Mouse (Mus musculus) bone marrow macrophage, adult 2 months (primary cell): ENCODE data around the gene Ube2e2. TPM values are rescaled to one million over a fixed set of nuclear protein-coding genes. Genes with fewer than 3 reads are reported as not detected.

Experiments used
- H3K27ac ChIP-seq: 2 replicates; pipeline ENCODE4 v1.5.1; 2012; ENCODE audit warnings: low read depth, low read length; ENCODE audit not compliant: insufficient read depth
- H3K4me1 ChIP-seq: 2 replicates; pipeline ENCODE4 v1.6.1; 2012; ENCODE audit warnings: low read length; ENCODE audit not compliant: control insufficient read depth, insufficient read depth
- H3K4me3 ChIP-seq: 2 replicates; pipeline ENCODE4 v1.5.1; 2012; ENCODE audit warnings: mild to moderate bottlenecking, low read length, moderate library complexity; ENCODE audit not compliant: insufficient read depth
- CTCF ChIP-seq: IDR thresholded peaks from 2 replicates; pipeline ENCODE4 v1.5.1; 2012; ENCODE audit warnings: low read depth, mild to moderate bottlenecking, low read length, moderate library complexity
- POLR2A ChIP-seq: IDR thresholded peaks from 2 replicates; pipeline ENCODE4 v1.6.1; 2012; ENCODE audit warnings: mild to moderate bottlenecking, low read depth, low read length, borderline replicate concordance
- polyA plus RNA-seq: library from polyadenylated mRNA; stranded (reverse); fragments of >200 nt; gene quantifications from 2 replicates; pipeline ENCODE4 v1.2.4, GENCODE M21; 2012; ENCODE audit not compliant: missing spikeins, insufficient read depth, insufficient read length

Ube2e2 gene
- polyA plus RNA-seq: 12.8 and 13.2 TPM in 2 replicates

GRCm38 (mm10) chr14:18893947-18894445, at the start of gene Ube2e2:
Gene Ube2e2 (minus strand): TSS chr14:18894267.
- H3K27ac ChIP-seq: no peak within 1 kb of the TSS
- H3K4me1 ChIP-seq: peaks cover 4% of the 10 kb centered on the region; the same call in 1 of the 2 replicates
- peak within 1 kb of the TSS; percentile 70 for H3K4me3 ChIP-seq
- TF ChIP-seq POLR2A (no peak), CTCF (no peak)

- TF ChIP-seq POLR2A: no peak
- no peak for TF ChIP-seq CTCF
- Histone ChIP-seq H3K27ac (peak overlapping the region; percentile 71), H3K4me3 (no peak overlapping the region), H3K4me1 (peaks cover 5% of the 10 kb centered on the region)
Observed at GRCm38 (mm10) chr14:18940068-18940467, 46.0 kb upstream of the Ube2e2 start.

GRCm38 (mm10) chr14:18903553-18903952, 9.5 kb upstream of the Ube2e2 start:
- H3K4me1 ChIP-seq: peaks cover 8% of the 10 kb centered on the region
- no peak overlapping the region for H3K4me3 ChIP-seq
- TF ChIP-seq POLR2A (no peak), CTCF (no peak)
- H3K27ac ChIP-seq: no peak overlapping the region

GRCm38 (mm10) chr14:18893121-18893946, 733 bp downstream of the Ube2e2 start:
- TF ChIP-seq POLR2A (no peak), CTCF (no peak)
- peak overlapping the region; percentile 70 for H3K4me3 ChIP-seq
- no peak overlapping the region for H3K27ac ChIP-seq
- peaks cover 4% of the 10 kb centered on the region; the same call in 1 of the 2 replicates for H3K4me1 ChIP-seq

- Histone ChIP-seq H3K4me1 (peaks cover 4% of the 10 kb centered on the region; the same call in 1 of the 2 replicates), H3K4me3 (no peak overlapping the region), H3K27ac (no peak overlapping the region)
- no peak for TF ChIP-seq CTCF
- no peak for TF ChIP-seq POLR2A
Observed at GRCm38 (mm10) chr14:18889571-18889970, 4.5 kb downstream of the Ube2e2 start.

GRCm38 (mm10) chr14:18882493-18882892, 11.6 kb downstream of the Ube2e2 start:
- TF ChIP-seq CTCF (no peak), POLR2A (no peak)
- H3K27ac ChIP-seq: no peak overlapping the region
- H3K4me3 ChIP-seq: no peak overlapping the region
- no peaks in the 10 kb centered on the region for H3K4me1 ChIP-seq

- TF ChIP-seq POLR2A: no peak
- no peak for TF ChIP-seq CTCF
- H3K4me3 ChIP-seq: no peak overlapping the region
- H3K27ac ChIP-seq: no peak overlapping the region
- H3K4me1 ChIP-seq: no peaks in the 10 kb centered on the region
Observed at GRCm38 (mm10) chr14:18870716-18871115, 23.4 kb downstream of the Ube2e2 start.

GRCm38 (mm10) chr14:18828661-18829060, 65.4 kb downstream of the Ube2e2 start:
- Histone ChIP-seq H3K27ac (no peak overlapping the region), H3K4me1 (peaks cover 2% of the 10 kb centered on the region), H3K4me3 (no peak overlapping the region)
- TF ChIP-seq POLR2A (no peak), CTCF (no peak)

- Histone ChIP-seq H3K27ac (no peak overlapping the region), H3K4me3 (no peak overlapping the region), H3K4me1 (no peaks in the 10 kb centered on the region)
- TF ChIP-seq CTCF (no peak), POLR2A (no peak)
Observed at GRCm38 (mm10) chr14:18826753-18827152, 67.3 kb downstream of the Ube2e2 start.

- TF ChIP-seq POLR2A: no peak
- TF ChIP-seq CTCF: no peak
- H3K4me3 ChIP-seq: no peak overlapping the region
- no peaks in the 10 kb centered on the region for H3K4me1 ChIP-seq
- no peak overlapping the region for H3K27ac ChIP-seq
Observed at GRCm38 (mm10) chr14:18820713-18821112, 73.4 kb downstream of the Ube2e2 start.

GRCm38 (mm10) chr14:18796857-18797256, 97.2 kb downstream of the Ube2e2 start:
- no peak overlapping the region for H3K4me3 ChIP-seq

More at GRCm38 (mm10) chr14:18796857-18797256, 97.2 kb downstream of the Ube2e2 start:
- TF ChIP-seq POLR2A: no peak
- TF ChIP-seq CTCF: no peak
- no peaks in the 10 kb centered on the region for H3K4me1 ChIP-seq
- no peak overlapping the region for H3K27ac ChIP-seq
